Comparison of ENCODE assay signal across 1 mouse cellular context in the genomic region with DNA sequence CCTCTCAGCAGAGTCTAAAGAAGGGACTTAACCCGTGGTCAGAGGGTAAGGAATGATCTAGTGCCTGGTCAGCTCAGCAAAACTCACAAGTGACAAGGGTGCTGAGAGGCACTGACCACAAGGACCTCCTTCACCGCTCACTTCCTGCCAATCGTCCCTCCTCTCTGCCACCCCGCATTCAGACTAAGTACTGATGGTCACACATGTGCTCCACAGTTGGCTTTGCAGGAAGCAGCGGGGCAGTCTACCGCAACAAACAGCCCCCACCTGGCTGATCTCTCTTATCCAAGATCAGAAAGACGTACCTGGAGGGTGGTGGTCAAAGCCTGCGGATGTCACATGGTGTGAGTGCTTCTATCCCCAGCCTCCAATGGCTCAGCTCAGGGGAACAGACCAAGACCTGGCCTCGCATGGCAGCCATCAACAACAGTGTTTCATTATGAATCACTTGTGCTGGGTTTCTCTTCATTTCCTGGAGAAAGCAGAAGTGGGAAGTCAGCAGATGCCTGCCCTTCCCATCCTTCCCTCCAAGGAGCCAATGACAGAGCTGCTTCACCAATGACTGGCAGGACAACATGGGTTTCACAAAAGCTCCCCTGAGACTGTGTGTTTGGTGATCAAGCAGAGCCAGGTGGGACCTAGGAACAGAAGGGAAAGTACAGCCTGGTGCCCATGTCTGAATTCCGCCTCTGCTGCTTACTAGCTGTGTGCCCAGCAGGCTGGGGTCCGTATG.
TF ChIP-seq lines count a peak whose summit lies in the region.

A gene (minus strand): TSS at position 441 of the 733 bp plus-strand sequence.

TF ChIP-seq in CH12.LX, 34 proteins besides CTCF, POLR2A, EP300 and RAD21 (continued from another document):
- TF ChIP-seq USF2 (conservative IDR thresholded peaks at IDR 0.05; ENCODE audit: low read depth, low read length) (peak; percentile 66), IRF4 (IDR thresholded peaks at IDR 0.05; ENCODE audit: low read depth, low read length) (peak; percentile 100), SMC3 (IDR thresholded peaks at IDR 0.05; ENCODE audit: low read depth, low read length) (0 out of 2 replicates have a peak, but pooled peaks have one; percentile 4), MAFK (IDR thresholded peaks at IDR 0.05; ENCODE audit: insufficient replicate concordance, low read length) (peak; percentile 73), TCF12 (IDR thresholded peaks at IDR 0.05; ENCODE audit: low read depth, low read length) (peak; percentile 99), NRF1 (IDR thresholded peaks at IDR 0.05; ENCODE audit: low read depth, low read length) (no peak), ELF1 (IDR thresholded peaks at IDR 0.05; ENCODE audit: low read depth, low read length) (peak; percentile 83), KAT2A (IDR thresholded peaks at IDR 0.05; ENCODE audit: insufficient replicate concordance, low read length) (no peak)
